Mouse (Mus musculus) forebrain, postnatal 0 days (tissue): ENCODE results near the gene Plxnb2. TPM values are rescaled to one million over a fixed set of nuclear protein-coding genes. Genes with fewer than 3 reads are reported as not detected.
A peak's percentile ranks its signal among the peaks of the same experiment; 100 is the strongest.

Experiments
- ATAC-seq: fragments of 200-750 bp; cut with Nextera tagmentation; 2 replicates; pipeline ENCODE4 v1.8.0; 2017; ENCODE audit warnings: mild to moderate bottlenecking, moderate library complexity
- DNase-seq: peaks from one replicate; pipeline ENCODE4 v3.0.0-alpha.2; 2015
- H3K27ac ChIP-seq: fragments of 300-500 bp; sonication (generic); 2 replicates; pipeline ENCODE4 v1.5.1; 2014; ENCODE audit warnings: low read depth, mild to moderate bottlenecking, antibody characterized with exemption, low read length, moderate library complexity, mixed read lengths
- H3K27me3 ChIP-seq: fragments of 300-500 bp; sonication (generic); 2 replicates; pipeline ENCODE4 v1.6.1; 2014; ENCODE audit warnings: mild to moderate bottlenecking, low read length, mixed read lengths; ENCODE audit not compliant: insufficient read depth
- H3K36me3 ChIP-seq: fragments of 300-500 bp; sonication (generic); 2 replicates; pipeline ENCODE4 v1.6.1; 2014; ENCODE audit warnings: mild to moderate bottlenecking, moderate library complexity; ENCODE audit not compliant: insufficient read depth
- H3K4me1 ChIP-seq: fragments of 300-500 bp; sonication (generic); 2 replicates; pipeline ENCODE4 v1.6.1; 2014; ENCODE audit warnings: antibody characterized with exemption; ENCODE audit not compliant: insufficient read depth
- H3K4me2 ChIP-seq: fragments of 300-500 bp; sonication (generic); 2 replicates; pipeline ENCODE4 v1.6.1; 2014; ENCODE audit warnings: low read depth, mild to moderate bottlenecking, moderate library complexity
- H3K4me3 ChIP-seq: fragments of 300-500 bp; sonication (generic); 2 replicates; pipeline ENCODE4 v1.5.1; 2014; ENCODE audit warnings: low read depth, low read length, mixed read lengths
- H3K9ac ChIP-seq: fragments of 300-500 bp; sonication (generic); 2 replicates; pipeline ENCODE4 v1.6.1; 2014; ENCODE audit warnings: mild to moderate bottlenecking
- H3K9me3 ChIP-seq: fragments of 300-500 bp; sonication (generic); 2 replicates; pipeline ENCODE4 v1.6.1; 2016; ENCODE audit warnings: low read length
- CTCF ChIP-seq: sonication (generic); IDR thresholded peaks from 2 replicates; pipeline ENCODE4 v1.5.1; 2016; ENCODE audit warnings: antibody characterized with exemption, control low read depth, low read depth
- WGBS: fragments of 180-500 bp; shearing (Covaris S2); extraction: QIAGEN DNeasy Blood & Tissue Kit; methylation state at CpG from one replicate; pipeline ENCODE4 v1.1.7; 2014; 5-methylcytosine and 5-hydroxymethylcytosine counted together
- polyA plus RNA-seq: library from polyadenylated mRNA; unstranded; fragments of >200 nt; fragmentation: Nextera tagmentation; extraction: Ambion mirVana; gene quantifications from 2 replicates; pipeline ENCODE4 v1.2.1, GENCODE M21; 2015
- total RNA-seq: library from RNA; depleted of rRNA; stranded (reverse); fragments of >200 nt; gene quantifications from 2 replicates; pipeline ENCODE4 v1.2.3, GENCODE M21; 2014

Gene Plxnb2
- total and polyA plus RNA-seq, 2 experiments from 2014 or later: 52.8 to 138 TPM

DNA sequence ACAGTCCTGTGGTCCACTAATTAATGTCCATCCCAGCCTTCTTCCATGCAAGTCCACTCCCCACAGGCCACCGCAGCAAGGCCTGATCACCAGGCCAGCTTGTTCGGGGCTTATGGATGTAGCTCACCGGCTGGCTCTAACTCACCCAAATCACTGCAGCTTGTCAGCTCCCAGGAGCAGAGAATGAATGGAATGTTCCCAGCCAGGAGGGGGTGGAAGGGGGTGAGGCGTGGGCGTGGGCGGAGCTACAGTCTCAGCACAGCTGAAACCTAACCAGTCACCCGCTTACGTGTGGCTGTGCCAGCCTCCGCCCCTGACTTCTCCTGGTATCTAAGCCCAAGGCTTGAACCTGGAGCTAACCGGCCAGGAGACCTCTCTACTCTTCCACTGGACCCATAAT, 11.2 kb downstream of the Plxnb2 start:
- peak; percentile 79 for DNase-seq
- peak; percentile 84 for ATAC-seq
- no peaks in the 10 kb centered on the region for H3K27me3 ChIP-seq
- TF ChIP-seq CTCF: 0 out of 2 replicates have a peak, but pooled peaks have one; percentile 20
- H3K4me3 ChIP-seq: no peak overlapping the region
- peaks cover 41% of the 10 kb centered on the region for H3K36me3 ChIP-seq
- H3K4me2 ChIP-seq: no peak overlapping the region
- H3K27ac ChIP-seq: peak overlapping the region; percentile 16; the same call in 1 of the 2 replicates
- no peaks in the 10 kb centered on the region for H3K9me3 ChIP-seq
- 0 out of 2 replicates have a peak overlapping the region, but pooled peaks have one; percentile 10 for H3K9ac ChIP-seq
- H3K4me1 ChIP-seq: peaks cover 16% of the 10 kb centered on the region
- 9% methylated on average over 10 of the region's 10 CpGs for WGBS

DNA sequence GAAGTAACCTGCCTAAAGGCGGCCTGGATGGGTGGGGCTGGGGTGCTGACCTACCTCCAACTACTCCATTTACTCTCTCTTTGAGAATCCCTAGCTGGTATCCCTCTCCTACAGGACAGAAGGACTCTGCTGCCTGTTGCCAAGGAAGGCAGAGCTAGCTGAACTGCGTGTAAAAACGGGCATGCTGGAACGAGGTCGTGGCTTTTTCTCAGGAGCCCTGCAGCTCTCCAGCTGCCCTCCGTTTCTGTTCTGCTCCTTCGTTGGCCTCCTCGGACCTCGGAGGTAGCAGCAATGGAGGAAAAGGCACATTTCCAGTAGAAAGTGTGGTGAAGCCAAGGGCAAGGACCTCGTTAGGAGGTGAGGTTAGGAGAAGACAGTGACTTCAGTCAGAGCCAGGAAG, 11.7 kb downstream of the Plxnb2 start:
- H3K27ac ChIP-seq: peak overlapping the region; percentile 0; the same call in 1 of the 2 replicates
- 52% methylated on average over 10 of the region's 10 CpGs for WGBS
- H3K9ac ChIP-seq: no peak overlapping the region
- H3K4me3 ChIP-seq: no peak overlapping the region
- peaks cover 46% of the 10 kb centered on the region for H3K36me3 ChIP-seq
- H3K27me3 ChIP-seq: no peaks in the 10 kb centered on the region
- DNase-seq: no peak
- H3K4me2 ChIP-seq: no peak overlapping the region
- H3K4me1 ChIP-seq: peaks cover 11% of the 10 kb centered on the region
- ATAC-seq: no peak
- TF ChIP-seq CTCF: no peak
- H3K9me3 ChIP-seq: no peaks in the 10 kb centered on the region

DNA sequence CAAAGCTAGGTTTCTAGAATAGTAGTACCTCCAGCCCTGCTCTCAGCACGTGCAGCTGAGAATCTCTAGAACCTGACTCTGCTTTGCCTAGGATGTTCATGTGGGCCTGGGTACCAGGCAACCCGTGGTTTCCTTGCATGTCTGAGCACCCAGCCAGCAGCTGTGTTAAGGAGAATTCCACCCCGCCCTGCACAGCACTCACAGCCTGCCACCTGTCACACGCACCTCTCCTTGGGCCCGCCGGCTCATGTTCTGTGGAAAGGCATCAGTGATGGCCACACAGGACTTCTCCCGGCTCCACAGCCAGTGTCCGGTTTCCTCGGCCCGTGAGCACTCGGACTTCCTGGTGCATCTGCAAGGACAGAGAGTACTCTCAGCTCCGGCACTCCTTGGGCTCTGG, 15.1 kb downstream of the Plxnb2 start:
- H3K27me3 ChIP-seq: no peaks in the 10 kb centered on the region
- H3K9me3 ChIP-seq: no peaks in the 10 kb centered on the region
- H3K4me2 ChIP-seq: no peak overlapping the region
- WGBS: 93% methylated on average over 12 of the region's 12 CpGs
- no peak overlapping the region for H3K9ac ChIP-seq
- ATAC-seq (no peak), DNase-seq (no peak)
- H3K27ac ChIP-seq: no peak overlapping the region
- H3K4me3 ChIP-seq: no peak overlapping the region
- TF ChIP-seq CTCF: no peak
- H3K4me1 ChIP-seq: peaks cover 4% of the 10 kb centered on the region; the same call in 1 of the 2 replicates
- H3K36me3 ChIP-seq: peaks cover 79% of the 10 kb centered on the region

DNA sequence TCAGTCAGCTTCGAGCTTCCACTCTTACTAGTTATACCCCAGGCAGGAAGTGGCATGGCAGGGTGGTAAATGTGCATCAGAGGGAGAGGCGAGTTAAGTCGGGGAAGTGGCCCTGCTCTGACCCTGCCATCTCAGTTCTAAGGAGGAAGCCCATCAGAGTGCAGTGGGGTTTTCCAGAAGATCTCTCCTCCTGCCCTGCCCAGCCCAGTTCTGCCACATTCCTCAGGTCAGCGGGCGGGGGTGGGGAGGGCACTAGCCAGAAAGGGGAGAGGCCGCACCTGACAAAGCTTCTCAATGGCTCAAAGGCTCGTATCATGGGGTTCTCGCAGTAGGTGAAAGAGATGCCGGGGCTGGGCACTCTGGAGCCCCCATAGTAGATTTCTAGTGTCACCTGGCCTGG, 19.2 kb downstream of the Plxnb2 start:
- H3K36me3 ChIP-seq: peaks cover 98% of the 10 kb centered on the region
- TF ChIP-seq CTCF: no peak
- ATAC-seq: no peak

DNA sequence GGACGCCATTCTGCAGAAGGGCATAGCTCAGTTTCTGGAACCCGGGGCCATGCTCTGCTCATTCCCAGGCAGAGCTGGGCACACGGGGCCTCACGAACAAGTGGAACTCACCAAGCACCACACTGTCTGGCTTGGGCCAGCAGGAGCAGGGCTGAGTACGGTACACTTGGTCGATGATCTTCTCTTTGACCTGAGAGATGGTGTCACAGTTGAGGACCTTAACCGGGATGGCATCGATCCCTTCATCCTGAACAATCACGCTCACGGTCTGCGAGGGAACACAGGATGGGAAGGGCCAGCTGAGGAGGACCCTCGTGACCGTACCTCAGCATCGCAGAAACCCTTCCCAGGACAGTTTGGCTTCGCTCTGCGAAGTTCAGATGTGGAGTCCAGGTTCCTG, 22.1 kb downstream of the Plxnb2 start:
- Histone ChIP-seq H3K4me2 (no peak overlapping the region), H3K27me3 (no peaks in the 10 kb centered on the region), H3K4me1 (no peaks in the 10 kb centered on the region), H3K9me3 (no peaks in the 10 kb centered on the region), H3K9ac (no peak overlapping the region), H3K36me3 (peaks cover 92% of the 10 kb centered on the region), H3K4me3 (no peak overlapping the region), H3K27ac (no peak overlapping the region)
- no peak for TF ChIP-seq CTCF
- no peak for ATAC-seq
- no peak for DNase-seq
- WGBS: 95% methylated on average over 16 of the region's 16 CpGs

More for the DNA sequence above, 19.2 kb downstream of the Plxnb2 start:
- Histone ChIP-seq H3K4me2 (no peak overlapping the region), H3K9ac (no peak overlapping the region), H3K27me3 (no peaks in the 10 kb centered on the region), H3K9me3 (no peaks in the 10 kb centered on the region), H3K4me1 (no peaks in the 10 kb centered on the region), H3K27ac (no peak overlapping the region), H3K4me3 (no peak overlapping the region)
- no peak for DNase-seq
- 94% methylated on average over 9 of the region's 9 CpGs for WGBS

DNA sequence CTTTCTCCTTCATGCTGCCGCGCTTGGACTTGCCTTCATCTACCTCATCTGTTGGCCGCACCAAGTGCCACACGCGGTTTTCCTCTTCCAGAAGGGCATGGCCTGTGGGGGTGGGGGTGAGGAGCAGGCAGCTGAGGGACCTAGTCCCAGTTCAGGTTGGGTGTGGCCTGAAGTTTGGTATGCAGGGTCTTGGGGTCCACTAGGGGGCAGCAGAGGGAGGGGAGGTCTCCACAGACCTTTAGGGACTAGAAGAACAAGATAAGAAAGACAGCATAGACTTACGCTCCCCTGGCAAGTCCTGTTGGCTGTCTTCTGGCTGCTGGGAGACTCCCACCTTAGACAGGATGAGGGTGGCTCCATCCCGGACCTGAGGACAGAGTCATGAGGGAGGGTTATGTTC, 22.6 kb downstream of the Plxnb2 start:
- Histone ChIP-seq H3K4me1 (no peaks in the 10 kb centered on the region), H3K27me3 (no peaks in the 10 kb centered on the region), H3K9me3 (no peaks in the 10 kb centered on the region), H3K4me2 (no peak overlapping the region), H3K27ac (no peak overlapping the region), H3K9ac (no peak overlapping the region), H3K36me3 (peaks cover 86% of the 10 kb centered on the region), H3K4me3 (no peak overlapping the region)
- 59% methylated on average over 7 of the region's 7 CpGs for WGBS
- ATAC-seq (peak; percentile 64; the same call in 1 of the 2 replicates), DNase-seq (peak; percentile 77)
- peak; percentile 77 for TF ChIP-seq CTCF

DNA sequence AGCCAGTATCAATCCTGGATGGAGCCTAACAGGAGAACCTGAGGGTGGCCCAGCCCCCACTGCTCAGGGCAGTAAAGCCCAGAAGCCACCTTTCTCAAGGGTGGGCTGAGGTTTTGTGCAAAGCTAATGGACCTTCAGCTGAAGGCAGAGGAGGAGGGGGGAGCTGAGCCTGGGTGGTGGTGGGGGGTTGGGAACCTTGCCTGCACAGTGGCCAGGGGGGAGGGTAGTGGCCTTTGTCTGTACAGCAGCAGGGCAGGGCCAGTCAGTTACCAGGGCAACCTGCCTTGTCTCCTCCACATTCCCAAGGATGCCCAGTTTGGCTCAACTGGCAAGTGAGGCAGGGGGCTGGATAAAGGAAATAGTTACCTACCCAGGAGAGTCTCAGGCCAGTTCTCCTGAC, 28.3 kb downstream of the Plxnb2 start:
- Histone ChIP-seq H3K9me3 (no peaks in the 10 kb centered on the region), H3K4me2 (no peak overlapping the region), H3K4me3 (no peak overlapping the region), H3K9ac (no peak overlapping the region), H3K27me3 (no peaks in the 10 kb centered on the region), H3K27ac (no peak overlapping the region), H3K4me1 (peaks cover 12% of the 10 kb centered on the region; the same call in 1 of the 2 replicates), H3K36me3 (peaks cover 31% of the 10 kb centered on the region)
- no peak for ATAC-seq
- DNase-seq: no peak
- TF ChIP-seq CTCF: no peak
